Mouse (Mus musculus) liver, adult 2 months (tissue): Measurements from ENCODE around the gene Tsr1.

Experiments used
- CTCF ChIP-seq: fragments of 200-500 bp; IDR thresholded peaks from 2 replicates; pipeline ENCODE4 v1.5.1; 2011; ENCODE audit warnings: low read depth, low read length, control low read depth
- POLR2A ChIP-seq: fragments of 200-500 bp; IDR thresholded peaks from 2 replicates; pipeline ENCODE4 v1.6.1; 2011; ENCODE audit warnings: low read length, control low read depth; ENCODE audit not compliant: insufficient read depth; ENCODE audit errors: extremely low read depth

GRCm38 (mm10) chr11:74912492-74912891, 14.6 kb downstream of the Tsr1 start:
- no peak for TF ChIP-seq CTCF
- TF ChIP-seq POLR2A, result no peak
